Mouse (Mus musculus) heart, embryonic 16.5 days (tissue): ENCODE results near the gene Rdh19. TPM values are rescaled to one million over a fixed set of nuclear protein-coding genes. Genes with fewer than 3 reads are reported as not detected.
"Not testable (repeated sequence)": the region's sequence is repeated elsewhere in the genome, so short reads cannot be mapped to it uniquely, and the experiment has no call there.

Experiments
- ATAC-seq: fragments of 200-750 bp; cut with Nextera tagmentation; replicated peaks from 2 replicates; pipeline ENCODE4 v1.8.0; 2017; ENCODE audit warnings: moderate number of reproducible peaks; ENCODE audit not compliant: insufficient read depth, low FRiP score; ENCODE audit errors: extremely low read depth
- H3K27ac ChIP-seq: fragments of 300-500 bp; sonication (generic); 2 replicates; pipeline ENCODE4 v1.5.1; 2014; ENCODE audit warnings: mild to moderate bottlenecking, low read length, control low read depth, moderate library complexity
- H3K27me3 ChIP-seq: fragments of 300-500 bp; sonication (generic); 2 replicates; pipeline ENCODE4 v1.6.1; 2014; ENCODE audit warnings: low read length, mixed read lengths; ENCODE audit not compliant: control insufficient read depth, insufficient read depth
- H3K36me3 ChIP-seq: fragments of 300-500 bp; sonication (generic); 2 replicates; pipeline ENCODE4 v1.6.1; 2014; ENCODE audit not compliant: control insufficient read depth, insufficient read depth
- H3K4me1 ChIP-seq: fragments of 300-500 bp; sonication (generic); 2 replicates; pipeline ENCODE4 v1.6.1; 2014; ENCODE audit warnings: low read length, mixed read lengths; ENCODE audit not compliant: control insufficient read depth, insufficient read depth
- H3K4me2 ChIP-seq: fragments of 300-500 bp; sonication (generic); 2 replicates; pipeline ENCODE4 v1.6.1; 2014; ENCODE audit warnings: low read depth, mild to moderate bottlenecking, control low read depth, low read length
- H3K4me3 ChIP-seq: fragments of 300-500 bp; sonication (generic); 2 replicates; pipeline ENCODE4 v1.5.1; 2014; ENCODE audit warnings: mild to moderate bottlenecking, control low read depth, low read length
- H3K9ac ChIP-seq: fragments of 300-500 bp; sonication (generic); 2 replicates; pipeline ENCODE4 v1.6.1; 2014; ENCODE audit warnings: low read length, control low read depth
- H3K9me3 ChIP-seq: fragments of 300-500 bp; sonication (generic); replicated peaks from 2 replicates; pipeline ENCODE4 v1.6.1; 2016; ENCODE audit warnings: low read length; ENCODE audit not compliant: control insufficient read depth
- WGBS: fragments of 180-500 bp; shearing (Covaris S2); extraction: QIAGEN DNeasy Blood & Tissue Kit; methylation state at CpG from one replicate; pipeline ENCODE4 v1.1.7; 2014; 5-methylcytosine and 5-hydroxymethylcytosine counted together
- polyA plus RNA-seq: library from polyadenylated mRNA; unstranded; fragments of >200 nt; fragmentation: Nextera tagmentation; extraction: Ambion mirVana; gene quantifications from 2 replicates; pipeline ENCODE4 v1.2.1, GENCODE M21; 2015

Rdh19 gene
- polyA plus RNA-seq, 1 experiment from 2014 or later, result not detected

GRCm38 (mm10) chr10:127891481-127891880 lies 41.8 kb downstream of the Rdh19 start:
- H3K4me3 ChIP-seq, result no peak overlapping the region
- H3K27me3 ChIP-seq, result no peaks in the 10 kb centered on the region

GRCm38 (mm10) chr10:127893163-127894022 lies 43.7 kb downstream of the Rdh19 start:
- ATAC-seq, H3K9ac ChIP-seq, H3K27ac ChIP-seq, H3K4me2 ChIP-seq, H3K4me1 ChIP-seq, H3K27me3 ChIP-seq, H3K36me3 ChIP-seq, H3K4me3 ChIP-seq, H3K9me3 ChIP-seq: not testable (repeated sequence)
- WGBS, result 52% methylated on average over 5 of the region's 5 CpGs

More at GRCm38 (mm10) chr10:127891481-127891880, 41.8 kb downstream of the Rdh19 start:
- Histone ChIP-seq H3K4me2 (no peak overlapping the region), H3K36me3 (no peaks in the 10 kb centered on the region), H3K9me3 (no peaks in the 10 kb centered on the region), H3K27ac (no peak overlapping the region), H3K4me1 (no peaks in the 10 kb centered on the region), H3K9ac (no peak overlapping the region)
- 77% methylated on average over 1 of the region's 1 CpGs for WGBS
- no peak for ATAC-seq

GRCm38 (mm10) chr10:127896705-127897104 lies 47.0 kb downstream of the Rdh19 start:
- H3K4me3 ChIP-seq, result no peak overlapping the region
- no peaks in the 10 kb centered on the region for H3K27me3 ChIP-seq
- no peaks in the 10 kb centered on the region for H3K36me3 ChIP-seq
- no peak overlapping the region for H3K4me2 ChIP-seq
- H3K27ac ChIP-seq, result no peak overlapping the region
- no peaks in the 10 kb centered on the region for H3K4me1 ChIP-seq
- ATAC-seq, result no peak
- H3K9ac ChIP-seq, result no peak overlapping the region
- H3K9me3 ChIP-seq, result no peaks in the 10 kb centered on the region
- 51% methylated on average over 5 of the region's 5 CpGs for WGBS

GRCm38 (mm10) chr10:127897506-127897905 lies 47.8 kb downstream of the Rdh19 start:
- H3K9ac ChIP-seq, result no peak overlapping the region
- no peak overlapping the region for H3K27ac ChIP-seq
- H3K4me3 ChIP-seq, result no peak overlapping the region
- 93% methylated on average over 3 of the region's 3 CpGs for WGBS
- no peaks in the 10 kb centered on the region for H3K27me3 ChIP-seq
- H3K9me3 ChIP-seq, result no peaks in the 10 kb centered on the region
- H3K36me3 ChIP-seq, result no peaks in the 10 kb centered on the region
- no peak overlapping the region for H3K4me2 ChIP-seq
- no peak for ATAC-seq
- no peaks in the 10 kb centered on the region for H3K4me1 ChIP-seq

GRCm38 (mm10) chr10:127898218-127898617 lies 48.5 kb downstream of the Rdh19 start, which contains the start of gene Sdr9c7:
Gene Sdr9c7, plus strand, starts transcription at chr10:127898518.
- H3K27ac ChIP-seq, result no peak within 1 kb of the TSS
- H3K27me3 ChIP-seq, result no peaks in the 10 kb centered on the region
- no peaks in the 10 kb centered on the region for H3K36me3 ChIP-seq
- H3K9me3 ChIP-seq, result no peaks in the 10 kb centered on the region
- H3K4me1 ChIP-seq, result no peaks in the 10 kb centered on the region
- WGBS, result 70% methylated on average over 2 of the region's 2 CpGs
- H3K9ac ChIP-seq, result no peak within 1 kb of the TSS
- H3K4me3 ChIP-seq, result no peak within 1 kb of the TSS
- no peak for ATAC-seq
- no peak within 1 kb of the TSS for H3K4me2 ChIP-seq

GRCm38 (mm10) chr10:127899783-127900182 lies 50.1 kb downstream of the Rdh19 start:
- H3K4me3 ChIP-seq, result no peak overlapping the region
- no peaks in the 10 kb centered on the region for H3K27me3 ChIP-seq
- no peak overlapping the region for H3K9ac ChIP-seq
- 0 out of 2 replicates have a peak, but pooled peaks cover under 1% of the 10 kb centered on the region for H3K4me1 ChIP-seq
- ATAC-seq, result no peak
- H3K4me2 ChIP-seq, result no peak overlapping the region
- WGBS, result 61% methylated on average over 5 of the region's 5 CpGs
- H3K9me3 ChIP-seq, result no peaks in the 10 kb centered on the region
- no peaks in the 10 kb centered on the region for H3K36me3 ChIP-seq
- no peak overlapping the region for H3K27ac ChIP-seq

- ATAC-seq, result no peak
- H3K36me3 ChIP-seq, result no peaks in the 10 kb centered on the region
- no peaks in the 10 kb centered on the region for H3K9me3 ChIP-seq
- no peak overlapping the region for H3K4me2 ChIP-seq
- no peak overlapping the region for H3K4me3 ChIP-seq
- 78% methylated on average over 4 of the region's 4 CpGs for WGBS
- no peak overlapping the region for H3K27ac ChIP-seq
- 0 out of 2 replicates have a peak, but pooled peaks cover 4% of the 10 kb centered on the region for H3K4me1 ChIP-seq
- H3K27me3 ChIP-seq, result no peaks in the 10 kb centered on the region
- H3K9ac ChIP-seq, result no peak overlapping the region
These were observed 52.0 kb downstream of the Rdh19 start for GRCm38 (mm10) chr10:127901751-127902150.

- Histone ChIP-seq H3K4me2 (no peak overlapping the region), H3K36me3 (no peaks in the 10 kb centered on the region), H3K9ac (no peak overlapping the region), H3K9me3 (no peaks in the 10 kb centered on the region), H3K27ac (no peak overlapping the region), H3K4me3 (no peak overlapping the region), H3K27me3 (no peaks in the 10 kb centered on the region), H3K4me1 (0 out of 2 replicates have a peak, but pooled peaks cover 4% of the 10 kb centered on the region)
- WGBS, result 45% methylated on average over 1 of the region's 1 CpGs
- no peak for ATAC-seq
These were observed 53.4 kb downstream of the Rdh19 start for GRCm38 (mm10) chr10:127903116-127903515.

GRCm38 (mm10) chr10:127904718-127905446 lies 55.2 kb downstream of the Rdh19 start:
- Histone ChIP-seq H3K4me1 (0 out of 2 replicates have a peak, but pooled peaks cover 4% of the 10 kb centered on the region), H3K4me3 (no peak overlapping the region), H3K9ac (no peak overlapping the region), H3K27me3 (no peaks in the 10 kb centered on the region), H3K36me3 (no peaks in the 10 kb centered on the region), H3K4me2 (no peak overlapping the region), H3K27ac (no peak overlapping the region), H3K9me3 (no peaks in the 10 kb centered on the region)
- WGBS, result 42% methylated on average over 7 of the region's 7 CpGs
- no peak for ATAC-seq
